22 mouse cellular contexts compared by ENCODE assay signal in genomic region chr7:122702443-122702842, GRCm38 (mm10). TPM values are rescaled to one million over a fixed set of nuclear protein-coding genes. Genes with fewer than 3 reads are reported as not detected.
"Had no signal": no experiment of that assay in that cellular context is flagged by ENCODE, and none has a peak within 500 bp of the region (broad histone marks: within the 10 kb centered on the region; RNA-seq: fewer than 3 reads in every experiment).

No protein-coding gene starts in this region.

- H3K27me3 ChIP-seq: limb, embryonic 15.5 days; lung, embryonic 15.5 days; midbrain, embryonic 15.5 days; neural tube, embryonic 12.5 days; neural tube, embryonic 15.5 days had no signal

- DNase-seq: kidney, adult 2 months; kidney, postnatal 25 days; liver, postnatal 0 days; lung, postnatal 36 days; thymus, postnatal 25 days had no signal

- H3K9ac ChIP-seq: limb, embryonic 12.5 days; limb, embryonic 15.5 days; liver, embryonic 14.5 days; liver, postnatal 0 days; lung, embryonic 15.5 days; midbrain, embryonic 15.5 days; neural tube, embryonic 12.5 days; neural tube, embryonic 15.5 days had no signal

- ATAC-seq: intestine, postnatal 0 days; liver, postnatal 0 days; midbrain, embryonic 15.5 days had no signal

- H3K27ac ChIP-seq: kidney, postnatal 0 days; limb, embryonic 12.5 days; limb, embryonic 15.5 days; liver, embryonic 14.5 days; lung, embryonic 15.5 days; midbrain, embryonic 15.5 days; neural tube, embryonic 12.5 days; neural tube, embryonic 15.5 days; stomach, postnatal 0 days had no signal

- H3K4me3 ChIP-seq: limb, embryonic 12.5 days; limb, embryonic 15.5 days; lung, embryonic 15.5 days; midbrain, embryonic 15.5 days; neural tube, embryonic 12.5 days; neural tube, embryonic 15.5 days had no signal

- H3K36me3 ChIP-seq: limb, embryonic 12.5 days; limb, embryonic 15.5 days; lung, embryonic 15.5 days; midbrain, embryonic 15.5 days; neural tube, embryonic 12.5 days; neural tube, embryonic 15.5 days had no signal

- H3K4me1 ChIP-seq: limb, embryonic 12.5 days; limb, embryonic 15.5 days; neural tube, embryonic 12.5 days; neural tube, embryonic 15.5 days had no signal

- H3K9me3 ChIP-seq: limb, embryonic 12.5 days; limb, embryonic 15.5 days; lung, embryonic 15.5 days; midbrain, embryonic 15.5 days; neural tube, embryonic 12.5 days; neural tube, embryonic 15.5 days had no signal

- H3K4me2 ChIP-seq: limb, embryonic 12.5 days; limb, embryonic 15.5 days; liver, embryonic 11.5 days; lung, embryonic 15.5 days; midbrain, embryonic 11.5 days; midbrain, embryonic 15.5 days; neural tube, embryonic 12.5 days; neural tube, embryonic 15.5 days had no signal

RNA-seq across cellular contexts. Expression of gene Cacng3, which starts 32.2 kb away (rescaled TPM):
- total RNA-seq: megakaryocyte progenitor cell, adult 5-6 weeks; megakaryocyte-erythroid progenitor cell, adult 5-6 weeks had no signal
- polyA plus RNA-seq: intestine, postnatal 0 days; kidney, embryonic 14.5 days; kidney, postnatal 0 days; large intestine, adult 2 months; limb, embryonic 12.5 days; liver, embryonic 14.5 days; thymus, postnatal 0 days had no signal
